Mouse (Mus musculus) frontal cortex, postnatal 36 days (tissue): Measurements from ENCODE around the gene Pdxp.
"Not testable (repeated sequence)": the region's sequence is repeated elsewhere in the genome, so short reads cannot be mapped to it uniquely, and the experiment has no call there.

Source experiments
- DNase-seq, 2 experiments: peaks; one replicate each; pipeline ENCODE4 v3.0.0; 2022; ENCODE audit warnings: low spot score in 2 of 2

Gene Pdxp

DNA sequence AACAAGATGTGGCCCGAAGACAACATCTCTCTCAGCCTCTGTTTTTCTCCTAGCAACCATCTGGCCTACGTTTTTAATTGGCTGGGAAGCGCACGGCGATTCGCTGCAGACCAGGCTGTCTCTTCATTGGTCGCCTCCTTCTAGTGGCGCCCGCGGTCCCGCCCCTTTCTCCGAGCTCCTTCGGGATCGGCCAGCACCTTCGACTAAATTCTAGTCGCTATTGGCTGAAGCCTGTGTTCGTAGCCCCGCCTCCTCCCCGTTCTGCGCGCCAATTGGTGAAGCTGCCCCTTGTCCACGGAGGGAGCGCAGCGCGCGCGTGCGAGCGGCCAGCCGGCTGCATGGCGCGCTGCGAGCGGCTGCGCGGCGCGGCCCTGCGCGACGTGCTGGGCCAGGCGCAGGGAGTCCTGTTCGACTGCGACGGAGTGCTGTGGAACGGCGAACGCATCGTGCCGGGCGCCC lies at the start of gene Pdxp:
Gene Pdxp (plus strand): TSS at position 288 of the 459 bp plus-strand sequence.
- DNase-seq = peak; percentile 95 to 98

DNA sequence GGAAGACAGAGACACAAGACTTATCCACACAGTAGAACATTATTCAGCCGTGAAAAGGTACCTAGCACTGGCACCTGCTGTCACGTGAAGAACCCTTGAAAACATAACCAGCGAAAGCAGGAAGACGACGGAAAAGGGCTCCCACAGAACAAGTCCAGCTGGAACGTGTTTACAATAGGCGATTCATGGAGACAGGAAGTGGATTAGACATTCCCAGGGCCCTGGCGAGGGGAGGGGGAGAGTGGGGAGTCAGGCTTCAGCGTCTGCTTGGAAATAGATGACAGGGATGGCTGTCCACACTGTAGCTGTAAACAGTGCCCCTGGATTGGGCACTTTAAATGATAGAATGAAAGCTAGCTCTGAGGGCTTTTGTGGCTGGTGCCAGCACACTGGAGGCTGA lies 45.3 kb upstream of the Pdxp start:
- no peak for DNase-seq

DNA sequence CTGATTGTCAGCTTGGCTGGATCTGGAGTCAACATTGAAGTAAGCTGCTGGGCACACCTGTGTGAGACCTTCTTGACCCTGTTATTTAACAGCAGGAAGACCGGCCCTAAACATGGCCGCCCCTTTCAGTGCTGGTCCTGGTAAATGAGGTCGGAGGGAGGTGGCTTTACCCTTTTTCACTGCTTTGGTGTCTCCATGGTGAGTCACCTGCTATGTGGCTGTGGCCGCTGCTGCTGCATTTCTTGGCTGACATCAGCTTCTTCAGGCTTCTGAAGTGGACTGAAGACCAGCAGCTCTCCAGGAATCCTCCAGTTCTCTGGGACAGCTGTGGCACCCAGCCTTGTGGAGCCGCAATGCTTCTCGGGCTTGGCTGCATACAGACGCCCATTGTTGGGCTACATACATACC lies 44.9 kb upstream of the Pdxp start:
- DNase-seq = no peak

DNA sequence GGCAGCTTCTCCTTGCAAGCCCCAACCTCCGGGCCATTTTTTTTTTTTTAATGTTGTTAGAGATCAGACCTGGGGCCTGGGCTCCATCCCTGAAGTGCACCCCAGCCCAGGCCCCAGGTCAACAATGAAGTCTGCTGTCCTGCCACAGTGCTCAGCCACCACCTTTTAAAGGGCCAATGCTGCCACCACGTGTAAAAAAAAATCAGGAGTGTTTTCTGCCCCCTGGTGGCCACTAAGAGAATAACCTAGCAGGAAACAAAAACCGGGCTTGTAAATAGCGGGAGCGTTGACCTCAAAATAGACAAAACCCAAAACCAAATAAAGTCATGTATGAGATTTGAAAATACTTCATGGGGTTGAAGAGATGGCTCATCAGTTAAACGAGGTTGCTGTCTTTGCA lies 43.9 kb upstream of the Pdxp start:
- peak in 1 of 2 experiments; percentile 40 for DNase-seq

DNA sequence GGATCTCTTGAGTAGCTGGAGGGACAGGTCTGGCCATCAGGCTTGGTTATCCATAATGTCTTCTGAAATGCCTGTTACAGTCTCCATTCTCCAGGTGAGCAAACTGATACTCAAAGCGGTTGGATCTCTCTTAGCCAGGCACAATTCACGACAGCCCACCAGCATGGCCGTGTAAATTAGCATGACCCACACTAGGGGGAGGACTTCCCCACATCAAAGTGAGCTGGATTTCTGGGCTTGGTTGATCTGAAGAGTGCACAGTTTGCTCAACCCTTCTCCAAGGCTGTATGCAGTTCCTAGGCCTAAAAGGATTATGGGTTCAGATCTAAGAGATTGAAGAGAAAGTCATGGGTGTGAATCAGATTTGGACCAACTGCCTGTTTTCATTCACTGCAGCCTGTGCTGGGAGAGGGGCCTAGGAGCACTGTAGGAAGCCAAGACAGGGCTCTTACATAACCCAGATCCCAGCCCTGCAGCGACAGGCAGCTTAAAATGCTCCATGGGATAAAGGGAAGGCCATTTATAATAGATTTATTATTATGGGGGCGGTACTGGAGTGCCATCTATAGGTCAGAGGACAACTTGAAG lies 41.6 kb upstream of the Pdxp start:
- no peak for DNase-seq

DNA sequence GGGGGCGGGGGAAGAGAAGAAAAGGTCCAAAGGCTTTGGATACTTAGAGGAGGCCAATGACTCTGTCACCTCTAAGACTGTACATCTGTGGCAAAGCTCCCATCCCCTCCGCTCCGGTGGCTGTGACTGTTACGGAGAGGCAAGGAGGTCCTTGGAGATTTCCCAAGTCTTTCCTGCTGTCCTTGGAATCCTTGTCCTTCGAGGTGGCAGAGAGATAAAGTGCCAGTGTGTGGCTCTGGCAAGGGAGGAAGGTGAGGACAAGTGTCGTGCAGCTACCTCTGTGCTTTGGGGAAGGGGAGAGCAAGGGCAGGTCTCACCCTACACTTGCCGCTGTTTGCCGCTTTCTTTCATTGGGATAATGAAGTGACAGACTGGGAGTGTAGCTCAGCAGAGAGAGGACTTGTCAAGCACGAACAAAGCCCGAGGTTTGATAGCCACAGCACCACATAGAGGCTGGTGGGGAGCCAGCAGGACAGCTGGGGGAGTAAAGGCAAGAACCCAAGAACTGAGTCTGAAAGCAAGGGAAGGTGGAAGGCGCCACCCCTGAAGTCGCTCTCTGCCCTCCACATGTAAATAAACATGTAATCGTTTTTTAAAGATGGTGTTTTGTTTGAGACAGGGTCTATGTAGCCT lies 39.8 kb upstream of the Pdxp start:
- DNase-seq = no peak

DNA sequence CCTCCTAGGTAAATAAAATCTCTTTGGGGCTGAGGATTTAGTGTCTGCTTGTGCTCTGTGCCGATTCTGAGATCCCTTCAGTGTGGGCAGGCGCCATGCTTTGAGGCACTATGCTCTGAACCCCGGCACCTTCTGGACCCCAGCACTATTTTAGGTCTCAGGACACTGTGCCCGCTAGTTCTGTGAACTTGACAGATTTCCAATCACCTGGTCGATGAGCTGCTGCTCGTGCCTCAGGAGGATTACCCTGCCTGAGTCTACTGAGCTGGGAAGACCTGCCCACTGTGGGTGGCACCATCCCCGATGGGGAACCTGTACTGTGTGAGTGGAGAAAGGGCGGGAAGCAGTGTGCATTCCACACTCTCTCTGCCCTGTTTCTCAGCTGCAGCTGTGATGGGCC lies 38.7 kb upstream of the Pdxp start:
- DNase-seq = no peak

DNA sequence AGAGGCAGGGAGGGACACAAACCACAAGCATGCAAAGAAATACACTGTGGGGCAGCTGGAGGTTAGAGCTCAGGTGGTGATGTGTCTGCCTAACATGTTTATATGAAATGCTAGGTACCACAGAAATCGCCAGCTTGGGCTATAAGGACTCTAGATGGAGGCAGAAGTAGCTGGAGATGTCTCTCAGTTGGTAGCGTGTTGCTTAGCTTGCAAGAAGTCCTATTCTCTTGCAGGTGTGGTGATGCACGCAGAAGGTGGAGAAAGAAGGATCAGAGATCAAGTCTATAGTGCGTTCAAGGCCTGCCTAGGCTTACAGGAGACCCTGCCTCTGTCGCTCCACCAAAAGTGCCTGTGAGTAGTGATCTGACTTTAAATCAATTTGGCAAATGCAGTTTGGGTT lies 38.2 kb upstream of the Pdxp start:
- no peak for DNase-seq

DNA sequence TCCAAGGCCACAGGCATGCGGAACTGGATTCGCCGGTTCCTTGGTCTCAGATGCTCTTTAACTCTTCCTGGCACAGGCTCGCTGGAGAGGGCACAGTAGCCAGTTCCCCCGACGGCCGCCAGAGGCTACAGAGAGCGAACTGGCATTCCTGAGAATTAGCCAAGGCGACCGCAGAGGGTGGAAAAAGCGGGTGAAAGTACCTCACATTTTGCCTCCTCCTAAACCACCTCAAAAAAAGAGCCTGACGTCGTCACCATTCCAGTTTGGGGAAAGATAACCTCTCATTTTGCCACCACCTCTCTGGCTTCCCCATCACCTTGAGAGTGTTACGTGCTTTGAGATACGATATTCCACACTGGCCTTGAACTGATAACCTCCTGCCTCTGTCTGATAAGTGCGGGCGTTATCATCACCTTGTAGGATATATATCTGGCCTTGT lies 37.4 kb upstream of the Pdxp start:
- peak; percentile 69 to 80 for DNase-seq

DNA sequence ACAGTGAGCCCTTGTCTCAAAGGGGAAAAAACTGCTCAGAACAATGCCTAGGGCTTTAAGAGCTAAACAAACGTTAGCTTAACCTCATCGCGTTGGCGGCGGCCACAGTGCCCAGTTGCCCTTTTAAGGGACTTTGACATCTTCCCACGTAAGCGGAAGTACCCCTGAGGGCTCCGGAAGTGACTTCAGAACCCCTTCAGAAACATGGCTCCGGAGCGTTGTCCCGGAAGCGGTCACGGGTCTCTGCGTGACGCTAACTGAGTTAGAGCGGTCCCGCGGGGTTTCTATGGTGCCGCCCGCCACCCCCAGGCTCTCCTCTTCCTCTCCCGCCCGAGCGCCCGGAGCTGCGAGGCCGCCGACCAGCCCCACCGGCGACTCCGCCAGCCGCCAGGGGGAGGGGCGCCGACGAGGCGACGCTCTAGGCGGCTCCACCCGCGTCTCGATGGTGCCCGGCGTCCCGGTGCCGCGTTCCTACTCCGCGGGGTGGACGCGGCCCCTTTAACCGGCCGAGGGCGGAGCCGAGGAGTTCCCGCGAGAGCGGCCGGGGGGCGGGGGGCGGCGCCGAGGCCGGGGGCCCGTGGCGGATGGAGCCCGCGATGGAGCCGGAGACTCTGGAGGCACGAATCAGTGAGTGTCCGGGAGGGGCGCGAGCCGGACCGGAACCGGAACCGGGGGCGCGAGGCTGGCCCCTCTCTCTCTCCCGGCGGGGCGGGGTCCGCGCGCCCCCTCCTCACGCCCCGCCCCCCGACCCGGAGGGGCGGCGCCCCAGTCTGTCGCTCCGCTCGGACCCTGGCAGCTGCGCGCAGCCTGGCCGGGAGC lies 36.5 kb upstream of the Pdxp start, which contains the start of gene Gga1:
Gene Gga1 (plus strand): TSS at position 200 of the 819 bp plus-strand sequence.
- DNase-seq = peak; percentile 95 to 98

DNA sequence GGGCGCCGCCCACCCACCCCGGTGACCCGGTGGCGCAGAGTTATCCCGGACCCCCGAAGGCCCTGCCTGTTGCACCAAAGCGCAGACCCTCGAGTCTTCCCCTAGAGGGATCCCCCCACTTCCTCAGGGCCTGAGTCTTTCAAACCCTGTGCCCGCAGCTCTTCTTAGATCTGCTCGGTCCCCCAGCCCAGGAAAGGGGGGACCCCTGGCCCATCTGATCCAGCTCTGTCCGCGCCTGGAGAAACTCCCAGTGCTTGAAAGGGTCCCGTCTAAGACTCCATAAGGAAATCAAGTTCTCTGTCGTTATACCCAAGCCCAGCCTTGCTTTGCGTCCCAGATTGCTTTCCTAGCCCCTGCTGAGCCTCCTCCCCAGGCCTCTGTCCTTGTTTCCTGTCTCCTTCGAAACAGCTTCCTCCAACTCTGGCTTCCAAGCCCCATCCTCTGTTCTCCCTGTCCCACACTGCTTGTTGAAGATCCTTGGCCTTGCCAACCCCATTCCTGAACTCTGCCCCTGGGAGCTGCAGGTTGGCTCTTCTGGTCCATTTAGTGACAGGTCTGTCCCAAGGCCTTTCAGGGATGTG lies 35.8 kb upstream of the Pdxp start:
- peak in 1 of 2 experiments; percentile 17 for DNase-seq

DNA sequence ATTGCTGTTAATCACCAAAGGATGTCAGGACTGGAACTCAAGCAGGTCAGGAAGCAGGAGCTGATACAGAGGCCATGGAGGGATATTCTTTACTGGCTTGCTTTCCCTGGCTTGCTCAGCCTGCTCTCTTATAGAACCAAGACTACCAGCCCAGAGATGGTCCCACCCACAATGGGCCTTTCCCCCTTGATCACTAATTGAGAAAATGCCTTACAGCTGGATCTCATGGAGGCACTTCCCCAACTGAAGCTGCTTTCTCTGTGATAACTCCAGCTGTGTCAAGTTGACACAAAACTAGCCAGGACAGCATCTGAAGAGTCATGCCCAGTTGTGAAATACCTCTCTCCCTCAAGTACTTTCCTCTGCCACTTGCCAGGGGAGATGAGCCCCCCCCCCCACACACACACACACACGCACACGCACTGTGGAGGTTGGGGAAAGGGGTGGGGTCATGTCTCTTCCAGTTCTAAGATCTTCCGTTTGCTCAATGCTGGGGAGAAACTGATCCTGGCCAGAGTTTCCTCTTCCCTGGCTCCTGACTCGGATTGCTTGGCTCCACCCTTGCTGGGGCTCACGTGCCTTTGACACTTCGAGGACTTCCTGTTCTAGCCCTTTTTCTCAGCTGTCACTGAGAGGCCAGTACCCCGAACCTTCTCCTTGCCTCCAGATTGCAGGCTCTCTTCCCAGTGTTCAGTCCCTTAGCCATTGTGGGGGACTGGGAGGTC lies 34.8 kb upstream of the Pdxp start:
- DNase-seq = not testable (repeated sequence)

DNA sequence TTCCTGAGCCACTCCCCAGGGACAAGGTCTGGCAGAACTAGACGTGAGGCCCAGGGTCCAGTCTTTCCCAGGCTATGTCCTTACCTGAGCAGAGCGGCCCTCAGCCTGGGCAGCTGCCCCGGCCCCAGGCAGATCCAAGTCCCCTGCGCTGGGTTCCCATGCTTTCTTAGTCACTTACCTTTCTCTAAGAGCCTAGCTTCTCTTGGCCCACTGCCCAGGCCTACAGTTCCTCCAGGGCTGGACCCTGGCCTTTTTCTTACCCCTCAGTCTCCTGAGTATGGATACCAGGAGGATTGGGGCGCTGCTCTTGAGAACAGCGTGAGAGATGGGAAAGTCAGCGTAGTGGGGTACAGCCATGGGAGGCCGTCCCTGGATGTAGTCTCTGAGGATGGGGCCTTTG lies 33.3 kb upstream of the Pdxp start:
- no peak for DNase-seq

DNA sequence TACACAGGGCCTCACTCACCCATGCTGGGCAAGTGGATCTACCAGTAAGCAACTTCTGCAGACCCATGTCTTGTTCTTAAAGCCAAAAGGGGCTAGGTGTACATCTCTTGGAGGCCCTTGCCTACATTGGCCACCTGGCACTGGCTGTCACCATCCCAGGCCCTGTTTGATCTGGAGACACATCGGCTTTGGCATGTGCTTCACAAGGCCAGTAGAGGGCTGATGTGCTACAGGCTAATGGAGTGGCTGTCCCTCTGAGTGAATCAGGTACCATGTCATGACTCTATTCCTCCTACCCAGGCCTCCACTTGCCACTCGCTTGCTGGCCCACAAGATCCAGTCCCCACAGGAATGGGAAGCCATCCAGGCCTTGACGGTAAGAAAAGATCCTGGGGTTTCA lies 31.9 kb upstream of the Pdxp start:
- no peak for DNase-seq

DNA sequence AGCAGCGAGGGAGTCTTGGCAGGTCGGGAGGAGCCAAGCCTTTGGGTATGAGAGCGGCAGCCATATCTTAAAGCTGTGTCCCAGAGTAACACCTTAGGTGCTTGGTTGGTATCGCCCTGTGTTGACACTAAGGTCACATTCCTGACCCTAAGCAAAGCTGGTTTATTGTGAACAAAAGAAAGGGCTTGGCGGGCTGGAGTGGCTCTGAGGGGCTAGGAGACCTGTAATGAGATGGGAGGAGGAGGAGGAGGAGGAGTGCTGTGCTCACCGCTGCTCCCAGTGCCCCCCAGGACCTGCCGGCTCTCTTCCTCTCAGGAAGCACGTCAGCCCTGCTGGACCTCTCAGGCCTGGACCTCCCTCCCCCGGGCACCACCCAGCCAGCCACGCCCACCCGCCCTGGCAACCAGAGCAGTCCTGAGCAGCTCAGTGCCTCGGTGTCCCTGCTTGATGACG lies 24.3 kb upstream of the Pdxp start:
- DNase-seq = no peak

DNA sequence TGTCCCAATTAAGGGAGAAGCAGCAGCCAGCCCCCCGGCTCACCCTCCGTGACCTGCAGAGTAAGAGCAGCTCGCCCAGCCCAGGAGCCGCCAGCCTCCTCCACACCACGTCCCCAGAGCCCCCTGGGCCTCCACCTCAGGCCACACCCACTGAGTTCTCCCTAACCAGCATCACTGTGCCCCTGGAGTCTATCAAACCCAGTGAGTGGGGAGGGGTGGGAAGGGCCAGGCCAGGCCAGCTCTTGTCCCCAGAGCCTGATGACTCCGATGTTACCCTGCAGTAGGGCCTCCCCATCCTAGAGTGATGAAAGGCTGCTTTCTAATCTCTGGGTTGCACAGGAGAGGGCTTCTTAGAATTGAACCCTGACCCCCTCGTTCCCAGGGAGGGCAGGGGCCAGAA lies 21.3 kb upstream of the Pdxp start:
- DNase-seq = no peak

DNA sequence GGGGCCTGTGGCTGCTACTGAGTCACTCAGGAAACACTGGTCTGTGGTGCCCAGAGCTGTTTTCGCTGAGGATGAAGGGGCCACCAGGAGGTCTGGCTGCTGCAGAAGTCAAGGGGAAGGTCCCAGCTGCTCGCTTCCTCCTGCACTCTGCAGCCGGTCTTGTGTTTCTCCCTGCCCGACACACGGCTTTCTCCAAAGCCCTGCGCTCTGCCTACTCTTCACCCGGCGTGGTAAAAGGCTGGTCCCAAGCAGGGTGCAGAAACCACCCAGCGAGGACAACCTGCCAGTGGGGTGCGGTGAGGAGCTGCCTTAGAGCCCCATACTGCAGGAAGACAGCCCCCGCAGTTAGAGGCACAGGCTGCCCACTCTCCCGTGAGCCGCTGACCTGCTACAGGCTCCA lies 19.0 kb upstream of the Pdxp start:
- DNase-seq = no peak

DNA sequence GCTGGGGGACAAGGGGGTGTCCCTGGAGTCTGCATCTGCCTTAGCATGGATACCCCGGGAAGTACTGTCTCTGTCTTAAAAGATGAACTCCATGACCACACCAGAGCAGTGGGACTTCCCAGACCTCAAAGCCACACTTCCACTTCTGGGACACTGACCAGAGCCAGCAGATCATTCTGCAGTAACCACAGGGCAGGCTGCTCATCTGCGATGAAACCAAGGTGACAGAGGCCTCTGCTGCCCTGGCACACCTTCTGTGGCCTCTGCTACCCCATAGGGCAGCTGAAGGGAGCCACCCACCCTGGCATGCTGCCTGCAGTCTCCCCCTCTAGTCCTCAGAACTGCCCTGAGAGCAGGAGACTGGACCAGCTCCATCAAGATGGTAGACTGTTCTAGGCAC lies 18.0 kb upstream of the Pdxp start:
- no peak for DNase-seq

DNA sequence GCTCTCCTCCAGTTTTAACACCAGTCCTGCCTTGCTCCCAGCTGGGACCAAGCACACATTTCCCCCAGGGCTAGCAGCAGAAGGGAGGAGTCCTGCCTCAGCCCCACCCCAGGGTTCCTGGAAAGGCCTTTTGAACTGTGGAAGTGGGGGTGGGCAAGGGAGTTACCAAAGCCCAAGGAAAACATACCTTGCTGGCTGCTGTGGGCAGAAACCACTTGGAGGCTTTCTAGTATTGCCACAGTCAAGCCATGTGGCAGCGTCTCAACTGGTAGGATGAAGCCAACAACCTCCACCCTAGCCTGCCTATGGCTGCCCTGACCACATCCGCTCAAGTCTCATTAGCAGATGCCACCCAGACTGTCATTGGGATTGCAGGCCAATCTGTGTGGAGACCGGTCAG lies 17.6 kb upstream of the Pdxp start:
- DNase-seq = no peak

DNA sequence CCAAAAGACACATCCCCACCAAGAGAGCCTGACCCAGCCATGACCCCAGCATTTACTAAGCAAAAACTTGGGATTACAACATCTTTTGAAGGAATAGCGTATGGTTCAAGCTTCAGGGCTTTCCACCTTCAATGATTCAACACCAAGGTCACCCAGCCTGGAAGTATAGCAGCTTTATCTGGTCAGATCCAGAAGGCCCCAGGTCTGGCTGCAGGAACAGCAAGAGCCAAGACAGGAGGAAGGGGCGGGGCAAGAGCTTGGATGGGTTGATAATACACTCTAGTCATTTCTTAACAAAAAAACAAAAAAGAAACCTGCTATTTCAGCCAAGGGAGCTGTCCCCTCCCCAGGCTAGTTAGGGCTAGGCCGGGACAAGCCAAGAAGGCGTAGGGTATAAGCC lies 16.2 kb upstream of the Pdxp start:
- DNase-seq = no peak

DNA sequence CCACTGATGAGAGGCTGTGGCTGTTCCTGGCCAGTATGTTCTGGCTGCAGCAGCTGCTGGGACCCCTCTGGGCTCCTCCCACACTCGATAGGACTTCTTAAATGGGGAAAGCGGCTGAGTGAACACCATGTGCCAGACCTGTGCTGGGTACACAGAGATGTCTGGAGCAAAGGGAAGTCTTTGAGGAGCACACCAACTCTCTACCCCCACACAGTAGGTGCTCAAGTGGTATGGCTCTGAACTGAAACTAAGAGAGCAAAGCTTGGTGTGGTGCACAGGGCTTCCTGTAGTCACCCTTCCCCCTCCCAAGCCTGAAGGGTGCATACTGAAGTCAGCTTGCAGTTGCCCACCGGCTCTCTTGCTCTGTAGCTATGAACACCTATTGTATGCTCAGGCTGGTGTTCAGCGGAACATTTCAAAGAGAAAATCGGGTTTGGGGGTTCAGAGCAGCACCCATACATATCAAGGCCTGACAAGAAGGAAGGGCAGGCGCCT lies 15.2 kb upstream of the Pdxp start:
- DNase-seq = no peak

DNA sequence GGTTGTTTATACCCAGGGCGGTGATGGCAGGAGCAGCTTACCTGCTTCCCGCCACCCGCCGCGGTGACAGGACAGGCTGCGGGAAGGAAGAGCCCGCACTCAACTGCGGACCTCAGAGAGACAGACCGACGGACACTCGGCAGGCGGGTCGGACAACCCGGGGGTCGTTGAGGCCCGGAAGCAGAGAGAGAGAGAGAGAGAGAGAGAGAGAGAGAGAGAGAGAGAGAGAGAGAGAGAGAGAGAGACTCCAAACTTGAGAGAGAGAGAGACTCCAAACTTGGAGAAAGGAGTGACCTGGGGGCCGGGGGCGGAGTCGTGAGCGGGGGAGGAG lies 14.3 kb upstream of the Pdxp start, which contains the start of gene Gm49510:
Gene Gm49510 (plus strand): TSS at position 259 of the 331 bp plus-strand sequence.
- no peak for DNase-seq
